Mouse (Mus musculus) embryonic stem cell, embryonic (primary cell): Measurements from ENCODE around the gene Tgfb3.

Experiments
- CTCF ChIA-PET, 4 experiments: fragments of 300-600 bp in 2 of 4; fragments of 350-600 bp in 2 of 4; sonication (Branson Sonifier 250); formaldehyde crosslinking; loops; one replicate each; lab custom pipeline; 2022; ENCODE audit warnings: inconsistent platforms in 2 of 4; lab: Charles Lee
- POLR2A ChIA-PET, 4 experiments: fragments of 300-600 bp in 2 of 4; fragments of 350-600 bp in 2 of 4; sonication (Branson Sonifier 250); formaldehyde crosslinking; loops; one replicate each; lab custom pipeline; 2022; ENCODE audit warnings: antibody characterized with exemption in 4 of 4, inconsistent platforms in 1 of 4; lab: Charles Lee

Gene Tgfb3

GRCm38 (mm10) chr12:86022282-86022984 is 56.4 kb downstream of the Tgfb3 start:
- POLR2A ChIA-PET = interaction anchor here in 2 of 4 experiments (0.9 to 1.2 kb wide), 4 partner anchors 10 to 500 kb away, joined by 3 to 4 read pairs (median 3); no protein-coding TSS in a partner anchor
- CTCF ChIA-PET = interaction anchor here in 3 of 4 experiments (0.5 to 2.5 kb wide), 7 partner anchors 10 to 167 kb away, joined by 3 to 10 read pairs (median 4); partner anchors contain the start of gene Tgfb3 (in 1 of the 3)

- CTCF ChIA-PET = interaction anchor here in 1 of 4 experiments (1.2 kb wide), 1 partner anchor 15 kb away, joined by 3 read pairs; no protein-coding TSS in a partner anchor
- POLR2A ChIA-PET = interaction anchor here in 1 of 4 experiments (1.1 kb wide), 1 partner anchor 16 kb away, joined by 3 read pairs; no protein-coding TSS in a partner anchor
Measured at GRCm38 (mm10) chr12:86021583-86021982, 57.3 kb downstream of the Tgfb3 start.

- ChIA-PET CTCF (interaction anchor here in 1 of 4 experiments (0.6 kb wide), 1 partner anchor 63 kb away, joined by 3 read pairs; no protein-coding TSS in a partner anchor), POLR2A (interaction anchor here in 1 of 4 experiments (1.3 kb wide), 1 partner anchor 77 kb away, joined by 5 read pairs; no protein-coding TSS in a partner anchor)
Measured at GRCm38 (mm10) chr12:86017360-86017759, 61.5 kb downstream of the Tgfb3 start.

GRCm38 (mm10) chr12:86015114-86015513 is 63.7 kb downstream of the Tgfb3 start:
- CTCF ChIA-PET = interaction anchor here in 2 of 4 experiments (1.0 to 1.8 kb wide), 2 partner anchors 9 to 10 kb away, joined by 3 to 8 read pairs; no protein-coding TSS in a partner anchor
- POLR2A ChIA-PET = interaction anchor here in 1 of 4 experiments (1.1 kb wide), 1 partner anchor 9 kb away, joined by 3 read pairs; no protein-coding TSS in a partner anchor

GRCm38 (mm10) chr12:86014621-86015020 is 64.2 kb downstream of the Tgfb3 start:
- CTCF ChIA-PET = interaction anchor here in 2 of 4 experiments (1.0 to 1.8 kb wide), 2 partner anchors 10 to 11 kb away, joined by 3 to 8 read pairs; no protein-coding TSS in a partner anchor
- POLR2A ChIA-PET = interaction anchor here in 1 of 4 experiments (1.0 kb wide), 1 partner anchor 517 kb away, joined by 6 read pairs; no protein-coding TSS in a partner anchor

GRCm38 (mm10) chr12:86014174-86014573 is 64.7 kb downstream of the Tgfb3 start:
- POLR2A ChIA-PET = interaction anchor here in 1 of 4 experiments (1.0 kb wide), 1 partner anchor 517 kb away, joined by 6 read pairs; no protein-coding TSS in a partner anchor
- CTCF ChIA-PET = interaction anchor here in 2 of 4 experiments (1.0 to 1.8 kb wide), 2 partner anchors 10 to 11 kb away, joined by 3 to 8 read pairs; no protein-coding TSS in a partner anchor

GRCm38 (mm10) chr12:86012195-86012594 is 66.6 kb downstream of the Tgfb3 start:
- ChIA-PET POLR2A (no interaction called here), CTCF (interaction anchor here in 1 of 4 experiments (1.0 kb wide), 1 partner anchor 146 kb away, joined by 3 read pairs; no protein-coding TSS in a partner anchor)

- ChIA-PET POLR2A (interaction anchor here in 3 of 4 experiments (0.6 to 0.7 kb wide), 3 partner anchors 8 to 445 kb away, joined by 3 to 6 read pairs (median 3); no protein-coding TSS in a partner anchor), CTCF (interaction anchor here in 1 of 4 experiments (0.6 kb wide), 1 partner anchor 49 kb away, joined by 4 read pairs; no protein-coding TSS in a partner anchor)
Measured at GRCm38 (mm10) chr12:86010656-86011055, 68.2 kb downstream of the Tgfb3 start.

GRCm38 (mm10) chr12:86007377-86007776 is 71.5 kb downstream of the Tgfb3 start:
- POLR2A ChIA-PET = no interaction called here
- CTCF ChIA-PET = no interaction called here
